Mouse (Mus musculus): Measurements from ENCODE around the gene Tbc1d1. TPM values are rescaled to one million over a fixed set of nuclear protein-coding genes. Genes with fewer than 3 reads are reported as not detected.

Gene Tbc1d1
- polyA plus RNA-seq, 1 experiment: 18.5 TPM

DNA sequence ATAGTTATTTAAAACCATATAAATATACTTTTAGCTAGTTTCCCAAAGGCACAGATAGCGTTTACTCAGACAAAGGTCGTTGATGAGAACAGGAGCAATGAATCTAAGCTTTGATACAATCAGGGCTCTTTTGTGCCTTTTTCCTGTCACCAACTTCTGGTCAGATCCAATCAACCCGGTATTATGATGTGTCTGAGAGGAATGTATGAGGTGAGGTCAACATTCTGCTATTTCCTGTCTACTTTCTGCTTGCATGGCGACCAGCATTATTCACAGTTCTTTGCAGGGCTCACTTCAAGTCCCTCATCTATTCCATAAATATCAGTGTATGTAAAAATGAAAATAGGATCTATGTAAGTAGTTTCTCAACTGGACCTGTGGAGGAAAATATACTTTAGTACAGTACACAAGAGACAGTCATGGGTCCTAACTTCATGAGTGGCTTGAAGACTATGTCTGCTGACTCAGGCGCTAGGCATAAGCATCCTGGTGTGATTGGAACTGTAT, 18.4 kb downstream of the Tbc1d1 start:
- 42% methylated on average over 5 of the region's 5 CpGs for WGBS
- H3K4me3 ChIP-seq (replicated peaks; ENCODE audit: extremely low read depth, low read depth, low read length): no peak overlapping the region
- TF ChIP-seq CTCF (IDR thresholded peaks at IDR 0.05; ENCODE audit: insufficient read depth, low read length) (no peak), POLR2A (IDR thresholded peaks at IDR 0.05; ENCODE audit: borderline replicate concordance, extremely low read depth, low read depth, low read length) (no peak)
- DNase-seq: no peak
- H3K4me1 ChIP-seq (ENCODE audit: control insufficient read depth, insufficient read depth, low read length): 0 out of 2 replicates have a peak, but pooled peaks cover 3% of the 10 kb centered on the region

- TF ChIP-seq CTCF (IDR thresholded peaks at IDR 0.05; ENCODE audit: insufficient read depth, low read length): no peak
- no peak for TF ChIP-seq POLR2A (IDR thresholded peaks at IDR 0.05; ENCODE audit: borderline replicate concordance, extremely low read depth, low read depth, low read length)
- no peak for DNase-seq
- H3K4me3 ChIP-seq (replicated peaks; ENCODE audit: extremely low read depth, low read depth, low read length): no peak overlapping the region
- 63% methylated on average over 8 of the region's 8 CpGs for WGBS
- H3K4me1 ChIP-seq (ENCODE audit: control insufficient read depth, insufficient read depth, low read length): no peaks in the 10 kb centered on the region; the same call in 1 of the 2 replicates
These were observed 24.4 kb downstream of the Tbc1d1 start for GRCm38 (mm10) chr5:64180548-64180947.

GRCm38 (mm10) chr5:64183712-64184111, 27.6 kb downstream of the Tbc1d1 start:
- TF ChIP-seq POLR2A (IDR thresholded peaks at IDR 0.05; ENCODE audit: borderline replicate concordance, extremely low read depth, low read depth, low read length) (no peak), CTCF (IDR thresholded peaks at IDR 0.05; ENCODE audit: insufficient read depth, low read length) (no peak)
- Histone ChIP-seq H3K4me1 (ENCODE audit: control insufficient read depth, insufficient read depth, low read length) (no peaks in the 10 kb centered on the region; the same call in 1 of the 2 replicates), H3K4me3 (replicated peaks; ENCODE audit: extremely low read depth, low read depth, low read length) (no peak overlapping the region)
- WGBS: 62% methylated on average over 4 of the region's 4 CpGs
- no peak for DNase-seq

- DNase-seq: no peak
- no peak overlapping the region for H3K4me3 ChIP-seq (replicated peaks; ENCODE audit: extremely low read depth, low read depth, low read length)
- no peaks in the 10 kb centered on the region; the same call in 1 of the 2 replicates for H3K4me1 ChIP-seq (ENCODE audit: control insufficient read depth, insufficient read depth, low read length)
- TF ChIP-seq CTCF (IDR thresholded peaks at IDR 0.05; ENCODE audit: insufficient read depth, low read length) (no peak), POLR2A (IDR thresholded peaks at IDR 0.05; ENCODE audit: borderline replicate concordance, extremely low read depth, low read depth, low read length) (no peak)
- WGBS: 71% methylated on average over 7 of the region's 7 CpGs
These were observed 29.2 kb downstream of the Tbc1d1 start for GRCm38 (mm10) chr5:64185257-64185656.

DNA sequence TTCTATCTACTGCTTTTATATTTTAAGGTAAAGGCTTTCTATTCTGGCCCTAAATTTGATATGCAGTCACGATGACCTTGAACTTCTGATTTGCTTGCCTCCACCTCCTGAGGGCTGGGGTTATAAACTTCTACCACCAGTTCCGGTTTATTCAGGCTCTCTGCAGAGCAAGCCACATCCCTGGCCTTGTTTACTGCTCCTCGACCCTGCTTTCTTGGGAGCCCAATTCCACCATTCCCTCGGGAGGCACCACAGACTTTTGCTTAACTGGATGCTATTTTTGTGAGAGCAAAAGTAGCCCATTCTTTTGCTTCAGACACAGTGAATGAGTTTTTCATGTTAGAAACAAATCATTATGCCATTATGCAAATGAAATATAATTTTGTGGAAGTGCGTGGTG, 30.5 kb downstream of the Tbc1d1 start:
- no peak for TF ChIP-seq CTCF (IDR thresholded peaks at IDR 0.05; ENCODE audit: insufficient read depth, low read length)
- no peak for DNase-seq
- WGBS: 71% methylated on average over 5 of the region's 5 CpGs
- H3K4me3 ChIP-seq (replicated peaks; ENCODE audit: extremely low read depth, low read depth, low read length): no peak overlapping the region
- H3K4me1 ChIP-seq (ENCODE audit: control insufficient read depth, insufficient read depth, low read length): no peaks in the 10 kb centered on the region; the same call in 1 of the 2 replicates

DNA sequence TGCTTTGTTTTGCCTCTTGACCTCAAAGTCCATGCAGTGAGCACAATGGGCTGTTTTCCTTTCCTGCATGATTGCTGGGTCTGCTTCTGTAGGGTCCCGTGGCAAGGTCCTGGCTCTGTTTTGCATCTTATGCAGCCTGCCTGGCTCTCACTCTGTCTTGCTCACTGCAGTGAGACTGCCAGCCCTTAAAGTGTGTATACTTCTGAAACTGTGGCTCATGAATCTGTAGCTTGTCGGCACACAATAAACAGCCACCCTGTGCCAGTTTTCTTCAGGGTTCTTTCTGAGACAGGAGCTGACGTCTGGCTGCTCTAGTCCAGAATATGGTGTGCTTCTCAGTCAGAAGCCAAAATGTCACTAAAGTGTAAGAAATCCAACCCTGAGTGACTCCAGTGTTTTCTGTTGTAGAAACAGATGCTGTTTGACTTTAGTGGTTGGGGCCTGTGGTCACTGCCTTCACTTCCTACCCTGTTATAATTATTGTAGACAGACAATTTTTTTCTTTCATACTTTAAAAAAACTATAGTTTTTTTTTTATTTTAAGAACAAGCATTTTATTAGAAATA, 32.1 kb downstream of the Tbc1d1 start:
- no peak overlapping the region for H3K4me3 ChIP-seq (replicated peaks; ENCODE audit: extremely low read depth, low read depth, low read length)
- DNase-seq: no peak
- WGBS: 53% methylated on average over 3 of the region's 3 CpGs
- H3K4me1 ChIP-seq (ENCODE audit: control insufficient read depth, insufficient read depth, low read length): no peaks in the 10 kb centered on the region; the same call in 1 of the 2 replicates
- TF ChIP-seq CTCF (IDR thresholded peaks at IDR 0.05; ENCODE audit: insufficient read depth, low read length) (no peak), POLR2A (IDR thresholded peaks at IDR 0.05; ENCODE audit: borderline replicate concordance, extremely low read depth, low read depth, low read length) (no peak)

DNA sequence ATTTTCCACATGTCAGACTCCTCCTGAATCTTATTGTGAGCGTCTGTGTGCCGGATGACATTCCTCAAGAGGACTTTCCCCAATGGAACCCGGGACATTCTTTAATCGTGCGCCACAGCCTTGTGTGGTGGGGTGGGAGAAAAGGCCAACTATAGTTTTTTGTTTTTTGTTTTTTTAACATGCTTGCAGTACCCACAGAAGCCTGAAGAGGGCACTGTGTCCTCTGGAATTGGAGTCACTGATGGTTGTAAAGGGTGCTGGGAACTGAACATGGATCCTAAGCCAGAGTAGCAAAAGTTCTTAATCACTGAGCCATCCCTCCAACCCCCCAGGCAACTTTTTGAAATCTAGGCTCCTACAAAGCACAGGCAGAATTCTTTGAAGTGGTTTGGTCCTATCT, 34.8 kb downstream of the Tbc1d1 start:
- WGBS: 82% methylated on average over 5 of the region's 5 CpGs
- Histone ChIP-seq H3K4me3 (replicated peaks; ENCODE audit: extremely low read depth, low read depth, low read length) (no peak overlapping the region), H3K4me1 (ENCODE audit: control insufficient read depth, insufficient read depth, low read length) (no peaks in the 10 kb centered on the region; the same call in 1 of the 2 replicates)
- DNase-seq: no peak
- no peak for TF ChIP-seq CTCF (IDR thresholded peaks at IDR 0.05; ENCODE audit: insufficient read depth, low read length)
- no peak for TF ChIP-seq POLR2A (IDR thresholded peaks at IDR 0.05; ENCODE audit: borderline replicate concordance, extremely low read depth, low read depth, low read length)

DNA sequence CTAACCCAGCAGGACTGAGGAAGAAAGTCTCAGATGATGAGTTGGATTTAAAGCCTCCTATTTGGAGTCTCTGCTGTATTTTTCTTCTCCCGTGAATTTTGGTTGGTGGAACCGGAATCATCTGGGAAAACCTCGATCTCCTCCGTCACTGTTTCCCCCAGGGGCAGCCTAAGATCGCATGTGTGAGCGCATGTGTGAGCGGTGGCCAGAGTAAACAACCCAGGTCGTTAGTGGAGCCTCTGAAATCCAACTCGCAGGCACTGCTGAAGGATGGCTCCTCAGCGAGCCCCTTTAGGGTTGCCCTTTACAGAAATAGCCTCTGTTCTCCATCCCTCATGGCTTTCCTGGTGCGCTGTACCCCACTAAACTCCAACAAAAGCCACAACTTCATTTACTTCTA, 37.2 kb downstream of the Tbc1d1 start:
- Histone ChIP-seq H3K4me1 (ENCODE audit: control insufficient read depth, insufficient read depth, low read length) (no peaks in the 10 kb centered on the region; the same call in 1 of the 2 replicates), H3K4me3 (replicated peaks; ENCODE audit: extremely low read depth, low read depth, low read length) (no peak overlapping the region)
- 48% methylated on average over 11 of the region's 11 CpGs for WGBS
- DNase-seq: no peak
- no peak for TF ChIP-seq POLR2A (IDR thresholded peaks at IDR 0.05; ENCODE audit: borderline replicate concordance, extremely low read depth, low read depth, low read length)

- 65% methylated on average over 1 of the region's 1 CpGs for WGBS
These were observed 40.3 kb downstream of the Tbc1d1 start for GRCm38 (mm10) chr5:64196250-64196865.

GRCm38 (mm10) chr5:64196866-64197321, 40.8 kb downstream of the Tbc1d1 start:
- TF ChIP-seq CTCF (IDR thresholded peaks at IDR 0.05; ENCODE audit: insufficient read depth, low read length): no peak
- TF ChIP-seq POLR2A (IDR thresholded peaks at IDR 0.05; ENCODE audit: borderline replicate concordance, extremely low read depth, low read depth, low read length): no peak
- Histone ChIP-seq H3K4me1 (ENCODE audit: control insufficient read depth, insufficient read depth, low read length) (no peaks in the 10 kb centered on the region; the same call in 1 of the 2 replicates), H3K4me3 (replicated peaks; ENCODE audit: extremely low read depth, low read depth, low read length) (no peak overlapping the region)
- no peak for DNase-seq
- 54% methylated on average over 5 of the region's 5 CpGs for WGBS

More at GRCm38 (mm10) chr5:64196250-64196865, 40.3 kb downstream of the Tbc1d1 start:
- no peak for DNase-seq
- H3K4me3 ChIP-seq (replicated peaks; ENCODE audit: extremely low read depth, low read depth, low read length): no peak overlapping the region
- no peak for TF ChIP-seq CTCF (IDR thresholded peaks at IDR 0.05; ENCODE audit: insufficient read depth, low read length)
- TF ChIP-seq POLR2A (IDR thresholded peaks at IDR 0.05; ENCODE audit: borderline replicate concordance, extremely low read depth, low read depth, low read length): no peak
- H3K4me1 ChIP-seq (ENCODE audit: control insufficient read depth, insufficient read depth, low read length): no peaks in the 10 kb centered on the region; the same call in 1 of the 2 replicates

All from lung, adult 2 months (tissue).